Mouse (Mus musculus) hindbrain, postnatal 0 days (tissue): ENCODE results near the gene Gm28305. TPM values are rescaled to one million over a fixed set of nuclear protein-coding genes. Genes with fewer than 3 reads are reported as not detected.

Experiments used
- ATAC-seq: fragments of 200-750 bp; cut with Nextera tagmentation; 2 replicates; pipeline ENCODE4 v1.8.0; 2017; ENCODE audit warnings: mild to moderate bottlenecking, moderate TSS enrichment, moderate library complexity
- DNase-seq: peaks from one replicate; pipeline ENCODE4 v3.0.0-alpha.2; 2015; ENCODE audit warnings: low spot score
- H3K27ac ChIP-seq: fragments of 300-500 bp; sonication (generic); 2 replicates; pipeline ENCODE4 v1.5.1; 2014; ENCODE audit warnings: mild to moderate bottlenecking
- H3K27me3 ChIP-seq: fragments of 300-500 bp; sonication (generic); 2 replicates; pipeline ENCODE4 v1.6.1; 2014; ENCODE audit warnings: low read length, mixed read lengths; ENCODE audit not compliant: insufficient read depth
- H3K36me3 ChIP-seq: fragments of 300-500 bp; sonication (generic); 2 replicates; pipeline ENCODE4 v1.6.1; 2014; ENCODE audit warnings: low read length, mixed read lengths; ENCODE audit not compliant: insufficient read depth
- H3K4me1 ChIP-seq: fragments of 300-500 bp; sonication (generic); 2 replicates; pipeline ENCODE4 v1.6.1; 2014; ENCODE audit warnings: antibody characterized with exemption, low read length, mixed read lengths; ENCODE audit not compliant: insufficient read depth
- H3K4me2 ChIP-seq: fragments of 300-500 bp; sonication (generic); 2 replicates; pipeline ENCODE4 v1.6.1; 2014; ENCODE audit warnings: low read depth, mild to moderate bottlenecking, low read length, moderate library complexity, mixed read lengths
- H3K4me3 ChIP-seq: fragments of 300-500 bp; sonication (generic); 2 replicates; pipeline ENCODE4 v1.5.1; 2014; ENCODE audit warnings: low read length
- H3K9ac ChIP-seq: fragments of 300-500 bp; sonication (generic); replicated peaks from 2 replicates; pipeline ENCODE4 v1.6.1; 2014; ENCODE audit warnings: mild to moderate bottlenecking, low read length, moderate library complexity, mixed read lengths
- H3K9me3 ChIP-seq: fragments of 300-500 bp; sonication (generic); 2 replicates; pipeline ENCODE4 v1.6.1; 2016; ENCODE audit warnings: low read length, mixed read lengths
- CTCF ChIP-seq: IDR thresholded peaks from 2 replicates; pipeline ENCODE4 v1.5.1; 2016; ENCODE audit warnings: antibody characterized with exemption, control low read depth, low read depth
- WGBS: fragments of 180-500 bp; shearing (Covaris S2); extraction: QIAGEN DNeasy Blood & Tissue Kit; methylation state at CpG from one replicate; pipeline ENCODE4 v1.1.7; 2014; 5-methylcytosine and 5-hydroxymethylcytosine counted together
- polyA plus RNA-seq: library from polyadenylated mRNA; unstranded; fragments of >200 nt; fragmentation: Nextera tagmentation; extraction: Ambion mirVana; gene quantifications from 2 replicates; pipeline ENCODE4 v1.2.1, GENCODE M21; 2015
- total RNA-seq: library from RNA; depleted of rRNA; stranded (reverse); fragments of >200 nt; gene quantifications from 2 replicates; pipeline ENCODE4 v1.2.3, GENCODE M21; 2014

The Gm28305 gene
- total and polyA plus RNA-seq, 2 experiments from 2014 or later = not detected

GRCm38 (mm10) chr9:104064571-104064970 is 24.1 kb downstream of the Gm28305 start:
- DNase-seq (no peak), ATAC-seq (no peak)
- no peak overlapping the region for H3K9ac ChIP-seq
- H3K9me3 ChIP-seq = no peaks in the 10 kb centered on the region
- TF ChIP-seq CTCF = no peak
- peaks cover 5% of the 10 kb centered on the region; the same call in 1 of the 2 replicates for H3K36me3 ChIP-seq
- 33% methylated on average over 1 of the region's 1 CpGs for WGBS
- H3K27ac ChIP-seq = no peak overlapping the region
- no peaks in the 10 kb centered on the region for H3K27me3 ChIP-seq
- H3K4me1 ChIP-seq = peaks cover 10% of the 10 kb centered on the region
- no peak overlapping the region; the same call in 1 of the 2 replicates for H3K4me2 ChIP-seq
- peak overlapping the region; percentile 81 for H3K4me3 ChIP-seq

GRCm38 (mm10) chr9:104070241-104070640 is 29.8 kb downstream of the Gm28305 start:
- Histone ChIP-seq H3K9me3 (no peaks in the 10 kb centered on the region), H3K4me3 (no peak overlapping the region), H3K27ac (no peak overlapping the region), H3K9ac (no peak overlapping the region), H3K4me1 (no peaks in the 10 kb centered on the region), H3K27me3 (no peaks in the 10 kb centered on the region), H3K4me2 (no peak overlapping the region), H3K36me3 (no peaks in the 10 kb centered on the region)
- no peak for TF ChIP-seq CTCF
- WGBS = 79% methylated on average over 4 of the region's 4 CpGs
- ATAC-seq (no peak), DNase-seq (no peak)

GRCm38 (mm10) chr9:104070863-104071604 is 30.6 kb downstream of the Gm28305 start:
- DNase-seq (no peak), ATAC-seq (no peak)
- H3K27me3 ChIP-seq = no peaks in the 10 kb centered on the region
- TF ChIP-seq CTCF = no peak
- WGBS = 79% methylated on average over 8 of the region's 8 CpGs
- H3K4me2 ChIP-seq = no peak overlapping the region
- no peak overlapping the region for H3K9ac ChIP-seq
- H3K36me3 ChIP-seq = no peaks in the 10 kb centered on the region
- no peak overlapping the region for H3K4me3 ChIP-seq
- H3K9me3 ChIP-seq = no peaks in the 10 kb centered on the region
- no peaks in the 10 kb centered on the region for H3K4me1 ChIP-seq
- no peak overlapping the region for H3K27ac ChIP-seq

- peak; percentile 65 for TF ChIP-seq CTCF
- H3K27ac ChIP-seq = no peak overlapping the region
- H3K27me3 ChIP-seq = no peaks in the 10 kb centered on the region
- no peaks in the 10 kb centered on the region for H3K9me3 ChIP-seq
- H3K36me3 ChIP-seq = no peaks in the 10 kb centered on the region; the same call in 1 of the 2 replicates
- H3K4me3 ChIP-seq = no peak overlapping the region
- DNase-seq (peak; percentile 56), ATAC-seq (no peak)
- H3K4me2 ChIP-seq = no peak overlapping the region
- 69% methylated on average over 2 of the region's 2 CpGs for WGBS
- H3K9ac ChIP-seq = no peak overlapping the region
- H3K4me1 ChIP-seq = no peaks in the 10 kb centered on the region
These were observed 35.3 kb downstream of the Gm28305 start for GRCm38 (mm10) chr9:104075808-104076207.

- no peaks in the 10 kb centered on the region for H3K27me3 ChIP-seq
- ATAC-seq (no peak), DNase-seq (no peak)
- TF ChIP-seq CTCF = no peak
- no peaks in the 10 kb centered on the region for H3K9me3 ChIP-seq
- H3K36me3 ChIP-seq = no peaks in the 10 kb centered on the region; the same call in 1 of the 2 replicates
- no peak overlapping the region for H3K27ac ChIP-seq
- no peaks in the 10 kb centered on the region for H3K4me1 ChIP-seq
- H3K4me3 ChIP-seq = no peak overlapping the region
- H3K9ac ChIP-seq = no peak overlapping the region
- 95% methylated on average over 1 of the region's 1 CpGs for WGBS
- H3K4me2 ChIP-seq = no peak overlapping the region
These were observed 38.3 kb downstream of the Gm28305 start for GRCm38 (mm10) chr9:104078780-104079179.

GRCm38 (mm10) chr9:104079379-104079778 is 38.9 kb downstream of the Gm28305 start:
- WGBS = 52% methylated on average over 5 of the region's 5 CpGs
- H3K4me3 ChIP-seq = no peak overlapping the region
- ATAC-seq = no peak

GRCm38 (mm10) chr9:104080038-104080437 is 39.6 kb downstream of the Gm28305 start:
- Histone ChIP-seq H3K4me1 (no peaks in the 10 kb centered on the region), H3K36me3 (peaks cover 7% of the 10 kb centered on the region), H3K9ac (no peak overlapping the region), H3K4me3 (no peak overlapping the region), H3K27ac (no peak overlapping the region), H3K27me3 (no peaks in the 10 kb centered on the region), H3K9me3 (no peaks in the 10 kb centered on the region), H3K4me2 (no peak overlapping the region)
- ATAC-seq (no peak), DNase-seq (no peak)
- TF ChIP-seq CTCF = no peak
- 78% methylated on average over 3 of the region's 3 CpGs for WGBS

More at GRCm38 (mm10) chr9:104079379-104079778, 38.9 kb downstream of the Gm28305 start:
- no peaks in the 10 kb centered on the region for H3K27me3 ChIP-seq
- peak; percentile 61 for TF ChIP-seq CTCF
- H3K9me3 ChIP-seq = no peaks in the 10 kb centered on the region
- H3K36me3 ChIP-seq = peaks cover 3% of the 10 kb centered on the region
- H3K9ac ChIP-seq = no peak overlapping the region
- no peaks in the 10 kb centered on the region for H3K4me1 ChIP-seq
- peak; percentile 53 for DNase-seq
- H3K27ac ChIP-seq = no peak overlapping the region
- H3K4me2 ChIP-seq = no peak overlapping the region
